Mouse (Mus musculus): Measurements from ENCODE around the gene Zfp941. TPM values are rescaled to one million over a fixed set of nuclear protein-coding genes. Genes with fewer than 3 reads are reported as not detected.

The Zfp941 gene
- polyA plus RNA-seq, 1 experiment from 2014 or later: 1.3 TPM

DNA sequence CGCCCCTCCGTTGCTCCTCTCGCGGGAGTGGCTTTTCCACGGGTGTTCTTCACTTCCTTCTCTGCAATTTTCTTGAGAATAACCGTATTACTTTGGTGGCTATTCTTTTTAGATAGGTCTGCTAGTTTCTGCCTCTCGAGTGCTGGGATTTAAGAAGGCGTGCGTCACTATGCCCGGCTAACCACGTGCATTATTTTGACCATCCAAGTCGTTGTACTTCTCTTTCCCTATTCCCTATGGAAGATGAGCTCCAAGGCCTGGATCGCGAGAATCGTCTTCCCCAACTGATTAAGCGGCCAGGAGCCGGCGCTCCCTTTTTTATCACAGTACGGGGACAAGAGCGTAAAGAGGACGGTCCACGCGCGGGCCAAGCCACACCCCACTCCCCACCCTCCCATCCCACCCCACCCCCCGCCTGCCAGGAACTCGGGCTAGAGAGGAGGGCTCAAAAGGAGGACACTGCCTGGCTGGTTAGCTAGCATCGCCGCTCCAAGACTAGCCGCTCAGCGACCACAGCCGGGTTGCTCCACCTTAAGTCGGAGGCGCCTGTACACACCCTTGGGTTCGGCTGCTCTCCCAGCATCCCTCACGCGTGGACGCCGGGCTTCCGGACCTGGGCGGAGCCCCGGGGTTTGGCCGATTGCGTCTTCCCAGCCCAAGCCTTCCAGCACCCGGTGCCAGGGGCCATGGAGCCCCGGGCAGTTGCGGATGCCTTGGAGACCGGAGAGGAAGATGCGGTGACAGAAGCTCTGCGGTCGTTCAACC lies 35.0 kb upstream of the Zfp941 start, which contains the start of gene Ric8a:
Gene Ric8a, plus strand, starts transcription at position 173 of the 765 bp plus-strand sequence.
- H3K9me3 ChIP-seq (replicated peaks; ENCODE audit: low read length): no peaks in the 10 kb centered on the region
- under 1% methylated on average over 50 of the region's 50 CpGs for WGBS
- H3K27me3 ChIP-seq (ENCODE audit: insufficient read depth, low read length): no peaks in the 10 kb centered on the region
- H3K9ac ChIP-seq (ENCODE audit: low read depth, low read length): peak within 1 kb of the TSS; percentile 90
- no peak for TF ChIP-seq CTCF (IDR thresholded peaks at IDR 0.05; ENCODE audit: low read depth)
- peaks cover 36% of the 10 kb centered on the region for H3K36me3 ChIP-seq (ENCODE audit: insufficient read depth, low read length)
- peak within 1 kb of the TSS; percentile 94 for H3K27ac ChIP-seq
- peaks cover 18% of the 10 kb centered on the region; the same call in 1 of the 2 replicates for H3K4me1 ChIP-seq (replicated peaks; ENCODE audit: insufficient read depth, low read length)
- H3K4me3 ChIP-seq (replicated peaks; ENCODE audit: low read depth, low read length): peak within 1 kb of the TSS; percentile 81
- H3K4me2 ChIP-seq (ENCODE audit: low read length): peak within 1 kb of the TSS; percentile 97
- DNase-seq (ENCODE audit: low spot score) (peak; percentile 89), ATAC-seq (replicated peaks; ENCODE audit: low FRiP score, low read depth) (peak; percentile 74)

DNA sequence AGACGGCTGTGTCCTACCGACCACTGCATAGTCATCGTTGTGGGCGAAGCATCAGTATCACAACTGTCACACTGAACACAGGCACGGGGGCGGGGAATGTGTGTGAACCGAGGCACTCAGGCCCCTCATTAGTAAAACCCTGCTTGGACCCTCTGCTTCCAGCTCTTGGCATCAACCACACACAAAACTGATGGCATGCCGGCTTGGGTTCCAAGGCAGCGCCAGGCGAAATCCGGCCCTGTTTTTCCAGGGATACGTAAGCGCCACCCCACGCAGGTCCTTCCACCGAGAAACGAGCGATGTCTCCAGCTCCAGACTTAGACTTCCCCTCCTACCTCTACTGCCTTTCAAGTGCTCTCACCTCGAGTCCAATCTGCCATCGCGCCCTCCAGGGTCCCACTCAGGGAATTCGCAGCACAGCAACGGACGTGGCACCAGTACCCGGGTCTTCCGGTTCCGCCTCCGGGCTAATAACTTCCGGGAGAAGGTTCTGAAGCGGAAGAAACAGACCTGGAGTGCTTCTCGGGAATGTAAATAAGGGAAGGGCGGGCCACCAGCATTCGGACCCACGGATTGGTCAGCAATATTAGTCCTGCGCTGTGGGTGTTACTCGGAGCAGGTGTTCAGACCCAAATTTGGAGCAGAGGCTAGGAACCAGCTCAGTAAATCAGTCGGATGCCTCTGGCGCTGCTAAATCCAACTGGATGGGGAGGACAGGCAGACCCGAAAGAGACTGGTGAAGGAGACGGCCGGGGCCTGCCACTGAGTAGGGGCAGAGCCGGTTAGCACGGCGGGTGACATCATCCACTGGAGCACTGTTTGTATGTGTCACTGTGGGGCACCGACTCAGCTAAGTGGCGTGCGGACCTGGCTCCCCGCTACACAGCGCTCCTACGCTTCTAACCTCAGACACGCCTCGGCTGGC lies 34.1 kb upstream of the Zfp941 start, which contains the start of gene Gm45785:
Gene Gm45785, minus strand, starts transcription at position 472 of the 925 bp plus-strand sequence.
- Histone ChIP-seq H3K27me3 (ENCODE audit: insufficient read depth, low read length) (no peaks in the 10 kb centered on the region), H3K27ac (peak within 1 kb of the TSS; percentile 94), H3K4me1 (replicated peaks; ENCODE audit: insufficient read depth, low read length) (peaks cover 18% of the 10 kb centered on the region; the same call in 1 of the 2 replicates), H3K36me3 (ENCODE audit: insufficient read depth, low read length) (peaks cover 32% of the 10 kb centered on the region), H3K9ac (ENCODE audit: low read depth, low read length) (peak within 1 kb of the TSS; percentile 90), H3K9me3 (replicated peaks; ENCODE audit: low read length) (no peaks in the 10 kb centered on the region), H3K4me3 (replicated peaks; ENCODE audit: low read depth, low read length) (peak within 1 kb of the TSS; percentile 81), H3K4me2 (ENCODE audit: low read length) (peak within 1 kb of the TSS; percentile 97)
- DNase-seq (ENCODE audit: low spot score): peak; percentile 97
- ATAC-seq (replicated peaks; ENCODE audit: low FRiP score, low read depth): peak; percentile 83
- WGBS: under 1% methylated on average over 51 of the region's 51 CpGs
- TF ChIP-seq CTCF (IDR thresholded peaks at IDR 0.05; ENCODE audit: low read depth): no peak

DNA sequence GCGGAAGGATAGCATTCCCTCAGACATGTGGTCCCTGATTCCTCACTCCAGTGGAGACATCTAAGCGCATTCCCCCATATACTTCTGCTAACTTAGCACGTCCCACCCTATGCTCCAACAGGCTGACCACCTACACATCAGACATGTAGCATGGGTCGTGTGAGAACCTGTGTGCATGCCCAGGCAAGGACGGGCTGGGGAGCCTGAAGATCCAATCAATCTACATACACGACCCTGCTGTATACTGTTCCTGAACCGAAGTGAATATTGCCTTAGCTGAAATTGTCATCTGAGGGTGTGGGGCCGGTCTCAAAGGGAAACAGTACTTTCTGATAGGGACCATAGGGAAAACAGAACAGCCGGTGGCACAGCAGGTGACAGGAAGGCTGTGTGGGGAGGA lies 33.2 kb upstream of the Zfp941 start:
- H3K9ac ChIP-seq (ENCODE audit: low read depth, low read length): peak overlapping the region; percentile 90
- WGBS: 74% methylated on average over 9 of the region's 9 CpGs
- H3K36me3 ChIP-seq (ENCODE audit: insufficient read depth, low read length): peaks cover 25% of the 10 kb centered on the region
- H3K9me3 ChIP-seq (replicated peaks; ENCODE audit: low read length): no peaks in the 10 kb centered on the region
- peaks cover 18% of the 10 kb centered on the region; the same call in 1 of the 2 replicates for H3K4me1 ChIP-seq (replicated peaks; ENCODE audit: insufficient read depth, low read length)
- H3K27ac ChIP-seq: no peak overlapping the region
- no peaks in the 10 kb centered on the region for H3K27me3 ChIP-seq (ENCODE audit: insufficient read depth, low read length)
- no peak for TF ChIP-seq CTCF (IDR thresholded peaks at IDR 0.05; ENCODE audit: low read depth)
- no peak for ATAC-seq (replicated peaks; ENCODE audit: low FRiP score, low read depth)
- no peak for DNase-seq (ENCODE audit: low spot score)
- H3K4me2 ChIP-seq (ENCODE audit: low read length): peak overlapping the region; percentile 97
- H3K4me3 ChIP-seq (replicated peaks; ENCODE audit: low read depth, low read length): peak overlapping the region; percentile 81

DNA sequence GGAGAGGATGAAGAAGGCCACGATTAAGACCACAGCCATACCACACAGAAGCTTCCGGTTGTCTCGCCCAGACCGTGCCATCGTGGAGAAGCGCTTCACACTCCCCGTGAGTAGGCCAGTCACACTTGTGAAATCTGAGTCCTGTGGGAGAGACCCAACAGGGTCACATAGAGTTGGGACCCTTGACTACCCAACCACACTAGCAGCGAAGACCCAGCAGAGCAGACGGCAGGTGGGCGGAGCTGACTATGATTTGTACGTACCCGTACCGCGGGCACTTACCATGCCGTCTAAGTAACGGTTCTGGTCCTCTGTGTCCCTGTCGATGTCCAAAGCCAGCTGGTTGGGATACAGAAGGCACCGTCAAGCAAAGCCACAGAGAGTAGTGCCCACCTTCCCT lies 32.5 kb upstream of the Zfp941 start:
- Histone ChIP-seq H3K27ac (no peak overlapping the region), H3K27me3 (ENCODE audit: insufficient read depth, low read length) (no peaks in the 10 kb centered on the region), H3K9me3 (replicated peaks; ENCODE audit: low read length) (no peaks in the 10 kb centered on the region), H3K36me3 (ENCODE audit: insufficient read depth, low read length) (peaks cover 25% of the 10 kb centered on the region), H3K4me2 (ENCODE audit: low read length) (no peak overlapping the region), H3K4me3 (replicated peaks; ENCODE audit: low read depth, low read length) (no peak overlapping the region), H3K9ac (ENCODE audit: low read depth, low read length) (no peak overlapping the region), H3K4me1 (replicated peaks; ENCODE audit: insufficient read depth, low read length) (peaks cover 18% of the 10 kb centered on the region; the same call in 1 of the 2 replicates)
- 83% methylated on average over 18 of the region's 18 CpGs for WGBS
- ATAC-seq (replicated peaks; ENCODE audit: low FRiP score, low read depth) (no peak), DNase-seq (ENCODE audit: low spot score) (no peak)
- TF ChIP-seq CTCF (IDR thresholded peaks at IDR 0.05; ENCODE audit: low read depth): no peak

DNA sequence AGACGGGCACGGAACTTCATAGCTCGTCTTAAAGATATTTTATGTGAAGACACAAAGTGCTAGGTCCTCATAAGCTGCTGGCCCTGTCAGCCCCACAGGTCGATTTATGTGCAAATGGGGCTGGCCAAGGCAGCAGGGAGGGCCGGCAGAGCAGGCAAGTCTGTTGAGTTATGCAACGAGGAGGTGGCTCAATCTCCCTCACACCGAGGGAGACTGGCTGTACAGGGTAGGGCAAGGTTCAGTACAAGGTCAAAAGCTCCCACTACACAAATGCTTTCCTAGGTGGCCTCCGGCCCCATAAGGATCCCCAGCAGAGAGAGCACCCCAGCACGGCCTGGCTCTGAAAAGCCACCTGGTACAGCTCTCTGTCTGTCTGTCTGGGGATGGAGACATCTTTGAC lies 31.4 kb upstream of the Zfp941 start:
- H3K27ac ChIP-seq: no peak overlapping the region
- no peak overlapping the region for H3K4me2 ChIP-seq (ENCODE audit: low read length)
- H3K9me3 ChIP-seq (replicated peaks; ENCODE audit: low read length): no peaks in the 10 kb centered on the region
- WGBS: 78% methylated on average over 9 of the region's 9 CpGs
- peaks cover 16% of the 10 kb centered on the region; the same call in 1 of the 2 replicates for H3K4me1 ChIP-seq (replicated peaks; ENCODE audit: insufficient read depth, low read length)
- H3K9ac ChIP-seq (ENCODE audit: low read depth, low read length): no peak overlapping the region
- DNase-seq (ENCODE audit: low spot score) (no peak), ATAC-seq (replicated peaks; ENCODE audit: low FRiP score, low read depth) (no peak)
- no peak for TF ChIP-seq CTCF (IDR thresholded peaks at IDR 0.05; ENCODE audit: low read depth)
- H3K27me3 ChIP-seq (ENCODE audit: insufficient read depth, low read length): no peaks in the 10 kb centered on the region
- peaks cover 25% of the 10 kb centered on the region for H3K36me3 ChIP-seq (ENCODE audit: insufficient read depth, low read length)
- no peak overlapping the region for H3K4me3 ChIP-seq (replicated peaks; ENCODE audit: low read depth, low read length)

DNA sequence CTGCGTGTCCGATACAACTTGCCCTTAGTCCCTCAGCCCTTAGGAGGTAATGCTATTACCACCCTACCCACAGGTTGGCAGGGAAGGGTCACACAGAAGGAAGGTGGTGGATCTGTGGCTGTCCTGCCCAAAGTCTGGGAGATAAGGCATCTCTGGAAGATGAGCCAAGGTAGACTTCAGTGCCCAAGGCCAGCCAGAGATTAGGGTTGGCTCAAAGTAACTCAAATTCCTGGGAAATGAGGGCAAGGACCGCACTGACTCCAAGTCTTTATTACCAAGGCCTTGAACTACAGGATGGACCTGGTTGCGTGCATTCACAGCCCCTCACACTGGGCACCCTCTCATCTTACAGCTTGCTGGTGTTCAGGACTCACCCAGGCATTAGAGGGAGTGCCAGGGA lies 29.9 kb upstream of the Zfp941 start:
- H3K4me1 ChIP-seq (replicated peaks; ENCODE audit: insufficient read depth, low read length): peaks cover 8% of the 10 kb centered on the region; the same call in 1 of the 2 replicates
- H3K27ac ChIP-seq: no peak overlapping the region
- H3K4me2 ChIP-seq (ENCODE audit: low read length): no peak overlapping the region
- no peak overlapping the region for H3K4me3 ChIP-seq (replicated peaks; ENCODE audit: low read depth, low read length)
- no peaks in the 10 kb centered on the region for H3K27me3 ChIP-seq (ENCODE audit: insufficient read depth, low read length)
- no peak for TF ChIP-seq CTCF (IDR thresholded peaks at IDR 0.05; ENCODE audit: low read depth)
- H3K9ac ChIP-seq (ENCODE audit: low read depth, low read length): no peak overlapping the region
- H3K9me3 ChIP-seq (replicated peaks; ENCODE audit: low read length): no peaks in the 10 kb centered on the region
- peaks cover 25% of the 10 kb centered on the region for H3K36me3 ChIP-seq (ENCODE audit: insufficient read depth, low read length)
- DNase-seq (ENCODE audit: low spot score): no peak
- no peak for ATAC-seq (replicated peaks; ENCODE audit: low FRiP score, low read depth)
- WGBS: 94% methylated on average over 4 of the region's 4 CpGs
